Mouse (Mus musculus): ENCODE results near the gene Ahnak2. TPM values are rescaled to one million over a fixed set of nuclear protein-coding genes. Genes with fewer than 3 reads are reported as not detected.

The Ahnak2 gene
- polyA plus RNA-seq, 1 experiment from 2014 or later = 0.17 TPM

DNA sequence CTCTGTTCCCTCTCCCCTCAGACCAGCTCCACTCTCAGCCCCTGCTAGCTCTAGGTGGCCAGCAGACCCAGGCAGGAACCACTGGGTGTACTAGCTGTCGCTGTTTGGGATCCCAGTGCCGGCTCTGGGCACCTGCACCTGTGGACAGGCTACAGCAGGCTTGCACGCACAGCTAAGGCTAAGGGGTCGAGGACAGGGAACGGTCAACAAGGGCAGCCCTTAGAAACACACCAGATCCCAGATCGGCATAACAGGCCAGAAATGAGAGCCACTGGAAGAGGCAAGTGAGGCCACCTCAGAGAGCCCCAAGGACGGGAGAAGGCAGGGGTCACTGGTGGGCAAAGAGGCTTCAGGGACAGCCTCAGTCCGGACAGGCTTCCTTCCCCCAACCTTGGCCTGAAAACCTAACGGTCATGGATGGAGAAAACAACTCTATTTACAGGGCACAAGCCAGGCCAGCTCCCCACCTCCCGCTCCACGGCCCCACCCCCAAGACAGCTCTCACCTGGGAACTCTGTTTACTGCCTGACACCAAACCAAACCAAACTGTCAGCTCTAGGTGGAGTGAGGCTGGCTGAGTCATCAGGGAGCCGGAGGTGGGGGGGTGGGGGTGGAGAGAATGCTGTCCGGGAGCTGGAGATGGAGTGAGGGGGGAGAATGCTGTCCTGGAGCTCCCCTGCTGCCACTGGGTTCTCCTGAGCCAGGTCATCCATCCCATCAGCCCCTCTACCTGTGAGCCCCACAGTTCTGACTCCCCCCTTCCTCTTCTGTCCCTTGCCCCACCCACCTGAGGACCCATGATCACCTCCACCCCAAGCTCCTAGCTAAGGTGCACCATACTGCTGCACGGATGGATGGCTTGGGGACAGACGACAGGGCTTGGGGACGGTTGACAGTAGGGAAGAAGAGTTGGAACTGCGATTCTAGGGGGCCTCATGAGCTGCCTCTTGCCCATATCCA is 5.6 kb downstream of the Ahnak2 start:
- DNase-seq (ENCODE audit: low spot score) (no peak), ATAC-seq (ENCODE audit: insufficient number of reproducible peaks, low FRiP score, low TSS enrichment, low read depth) (no peak)
- peaks cover 7% of the 10 kb centered on the region; the same call in 1 of the 2 replicates for H3K4me1 ChIP-seq (ENCODE audit: control insufficient read depth, insufficient read depth, low read length)
- 40% methylated on average over 17 of the region's 17 CpGs for WGBS
- H3K36me3 ChIP-seq (ENCODE audit: control insufficient read depth, insufficient read depth, low read length) = no peaks in the 10 kb centered on the region
- H3K27me3 ChIP-seq (ENCODE audit: control insufficient read depth, insufficient read depth, low read length) = peaks cover 12% of the 10 kb centered on the region; the same call in 1 of the 2 replicates
- H3K9me3 ChIP-seq (ENCODE audit: control insufficient read depth, low read length) = no peaks in the 10 kb centered on the region
- H3K4me3 ChIP-seq (ENCODE audit: low read depth, low read length) = no peak overlapping the region
- H3K9ac ChIP-seq (ENCODE audit: low read length) = 0 out of 2 replicates have a peak overlapping the region, but pooled peaks have one; percentile 4
- H3K27ac ChIP-seq (replicated peaks; ENCODE audit: low read depth, low read length) = no peak overlapping the region
- H3K4me2 ChIP-seq (ENCODE audit: low read depth, severe bottlenecking) = no peak overlapping the region

DNA sequence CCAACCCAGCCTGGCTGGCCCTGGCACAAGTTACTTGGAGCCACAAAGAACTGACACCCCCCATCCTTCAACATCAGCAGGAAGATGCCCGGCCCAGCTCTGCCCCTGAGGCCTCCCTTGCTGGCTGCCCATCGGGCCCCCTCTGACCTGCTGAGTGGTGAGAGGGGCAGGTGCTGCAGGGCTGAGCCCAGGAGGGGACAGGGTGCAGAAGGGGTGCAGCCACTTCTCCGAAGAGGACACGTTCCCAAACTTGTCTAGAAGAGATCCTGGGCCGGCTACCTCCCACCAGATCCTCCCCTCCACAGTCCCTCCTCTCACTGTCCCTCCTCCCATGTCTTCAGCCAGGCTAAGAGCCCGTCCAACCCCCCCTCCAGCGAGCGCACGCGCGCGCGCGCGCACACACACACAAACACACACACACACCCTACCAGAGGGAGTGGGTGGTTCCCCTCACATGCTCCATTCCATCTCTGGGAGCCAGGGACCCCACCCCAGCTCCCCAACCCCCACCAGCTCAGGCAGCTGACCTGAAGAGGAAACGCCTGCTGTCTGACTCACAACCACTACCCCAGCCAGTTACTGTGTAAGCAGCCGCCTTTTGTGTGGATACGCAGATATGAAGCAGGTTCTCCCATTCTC is 6.9 kb downstream of the Ahnak2 start:
- H3K27me3 ChIP-seq (ENCODE audit: control insufficient read depth, insufficient read depth, low read length) = 0 out of 2 replicates have a peak, but pooled peaks cover 1% of the 10 kb centered on the region
- no peak overlapping the region for H3K9ac ChIP-seq (ENCODE audit: low read length)
- no peak overlapping the region for H3K27ac ChIP-seq (replicated peaks; ENCODE audit: low read depth, low read length)
- no peak for ATAC-seq (ENCODE audit: insufficient number of reproducible peaks, low FRiP score, low TSS enrichment, low read depth)
- no peaks in the 10 kb centered on the region for H3K36me3 ChIP-seq (ENCODE audit: control insufficient read depth, insufficient read depth, low read length)
- no peak overlapping the region for H3K4me3 ChIP-seq (ENCODE audit: low read depth, low read length)
- WGBS = 72% methylated on average over 18 of the region's 18 CpGs
- H3K4me2 ChIP-seq (ENCODE audit: low read depth, severe bottlenecking) = no peak overlapping the region
- H3K9me3 ChIP-seq (ENCODE audit: control insufficient read depth, low read length) = no peaks in the 10 kb centered on the region
- peaks cover 8% of the 10 kb centered on the region; the same call in 1 of the 2 replicates for H3K4me1 ChIP-seq (ENCODE audit: control insufficient read depth, insufficient read depth, low read length)
- DNase-seq (ENCODE audit: low spot score) = no peak

DNA sequence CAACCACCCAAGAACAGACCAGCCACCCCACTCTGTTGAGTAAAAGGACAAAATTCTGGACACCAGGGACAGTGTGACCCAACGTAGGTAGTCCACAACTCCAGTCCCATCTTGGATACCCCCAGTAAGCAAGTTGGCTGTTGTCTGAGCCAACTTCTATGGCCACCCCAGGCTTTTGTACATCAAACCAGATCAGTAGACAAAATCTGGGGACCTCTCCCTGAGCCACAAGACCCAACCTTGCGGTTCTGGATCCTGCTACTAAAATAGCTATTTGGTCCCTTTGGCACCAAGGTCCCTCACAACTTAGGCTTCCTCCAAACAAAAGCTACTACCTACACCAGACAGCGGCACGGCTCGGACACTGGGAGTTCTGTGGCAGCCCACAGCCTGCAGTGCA is 7.5 kb downstream of the Ahnak2 start:
- no peak overlapping the region for H3K27ac ChIP-seq (replicated peaks; ENCODE audit: low read depth, low read length)

DNA sequence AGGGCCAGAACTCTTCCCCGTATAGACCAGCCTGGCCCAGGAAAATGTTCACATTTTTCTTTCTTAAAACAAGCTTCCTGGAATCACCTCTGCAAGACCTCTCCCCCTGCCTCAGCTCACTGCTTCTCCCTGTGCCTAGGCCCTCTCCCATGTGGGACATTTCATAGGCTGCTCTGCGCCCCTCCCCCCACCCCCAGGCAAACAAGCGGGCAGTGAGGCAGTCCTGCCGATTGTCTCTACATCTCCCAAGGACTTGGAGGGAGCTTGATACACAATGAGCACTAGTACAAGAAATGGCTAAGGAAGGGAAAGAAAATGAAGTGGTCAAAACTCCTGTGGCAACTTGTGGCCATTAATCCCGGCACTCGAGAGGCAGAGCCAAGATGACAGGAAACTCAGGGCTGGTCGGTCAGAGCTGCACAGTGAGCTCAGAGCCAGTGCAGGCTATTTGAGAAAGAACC is 8.1 kb downstream of the Ahnak2 start:
- Histone ChIP-seq H3K9ac (ENCODE audit: low read length) (0 out of 2 replicates have a peak overlapping the region, but pooled peaks have one; percentile 27), H3K27ac (replicated peaks; ENCODE audit: low read depth, low read length) (no peak overlapping the region), H3K4me3 (ENCODE audit: low read depth, low read length) (no peak overlapping the region), H3K36me3 (ENCODE audit: control insufficient read depth, insufficient read depth, low read length) (no peaks in the 10 kb centered on the region), H3K9me3 (ENCODE audit: control insufficient read depth, low read length) (no peaks in the 10 kb centered on the region), H3K4me1 (ENCODE audit: control insufficient read depth, insufficient read depth, low read length) (peaks cover 9% of the 10 kb centered on the region; the same call in 1 of the 2 replicates), H3K4me2 (ENCODE audit: low read depth, severe bottlenecking) (no peak overlapping the region), H3K27me3 (ENCODE audit: control insufficient read depth, insufficient read depth, low read length) (no peaks in the 10 kb centered on the region)
- DNase-seq (ENCODE audit: low spot score) (no peak), ATAC-seq (ENCODE audit: insufficient number of reproducible peaks, low FRiP score, low TSS enrichment, low read depth) (no peak)
- WGBS = 30% methylated on average over 7 of the region's 7 CpGs

More for the DNA sequence above, 7.5 kb downstream of the Ahnak2 start:
- Histone ChIP-seq H3K9me3 (ENCODE audit: control insufficient read depth, low read length) (no peaks in the 10 kb centered on the region), H3K4me2 (ENCODE audit: low read depth, severe bottlenecking) (no peak overlapping the region), H3K36me3 (ENCODE audit: control insufficient read depth, insufficient read depth, low read length) (no peaks in the 10 kb centered on the region), H3K4me1 (ENCODE audit: control insufficient read depth, insufficient read depth, low read length) (peaks cover 9% of the 10 kb centered on the region; the same call in 1 of the 2 replicates), H3K27me3 (ENCODE audit: control insufficient read depth, insufficient read depth, low read length) (no peaks in the 10 kb centered on the region), H3K4me3 (ENCODE audit: low read depth, low read length) (no peak overlapping the region), H3K9ac (ENCODE audit: low read length) (no peak overlapping the region)
- ATAC-seq (ENCODE audit: insufficient number of reproducible peaks, low FRiP score, low TSS enrichment, low read depth) (no peak), DNase-seq (ENCODE audit: low spot score) (no peak)
- 93% methylated on average over 5 of the region's 5 CpGs for WGBS

DNA sequence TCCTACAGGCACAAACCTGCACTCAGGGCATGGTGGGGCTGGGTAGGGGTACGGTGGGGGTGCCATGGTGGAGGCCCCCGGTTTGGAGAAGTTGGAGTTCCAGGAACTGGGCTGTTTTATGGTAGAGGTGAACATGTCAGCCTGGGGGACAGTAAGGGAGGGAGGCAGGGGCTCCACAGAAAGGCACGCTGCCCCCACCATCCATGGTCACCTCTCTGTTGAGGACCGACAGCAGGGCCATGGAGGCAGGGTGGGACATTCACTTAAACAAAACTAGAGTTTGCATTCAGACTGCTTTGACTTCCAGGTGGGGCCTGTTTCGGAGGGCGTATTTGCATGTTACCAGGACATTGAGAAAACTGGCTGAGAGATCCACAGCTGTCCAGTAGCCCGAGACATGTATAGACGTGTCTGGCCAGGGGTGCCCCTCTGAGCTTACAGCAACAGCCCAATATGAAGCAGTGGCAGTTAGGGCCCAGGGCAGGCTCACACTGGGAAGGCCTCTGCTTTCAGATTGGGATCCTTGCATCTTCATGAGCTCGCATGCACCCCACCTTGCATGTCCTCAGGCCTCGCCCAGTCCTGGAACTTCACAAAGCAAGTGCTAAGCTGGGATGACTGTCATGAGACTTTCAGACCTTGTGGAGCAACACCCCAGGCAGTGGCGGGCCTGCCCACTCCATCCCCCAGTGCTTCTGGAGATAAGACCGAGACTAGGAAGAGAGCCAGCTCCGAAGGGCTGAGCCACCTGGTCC is 8.7 kb downstream of the Ahnak2 start:
- Histone ChIP-seq H3K36me3 (ENCODE audit: control insufficient read depth, insufficient read depth, low read length) (no peaks in the 10 kb centered on the region), H3K9me3 (ENCODE audit: control insufficient read depth, low read length) (no peaks in the 10 kb centered on the region), H3K4me2 (ENCODE audit: low read depth, severe bottlenecking) (no peak overlapping the region), H3K27me3 (ENCODE audit: control insufficient read depth, insufficient read depth, low read length) (no peaks in the 10 kb centered on the region), H3K4me1 (ENCODE audit: control insufficient read depth, insufficient read depth, low read length) (peaks cover 9% of the 10 kb centered on the region; the same call in 1 of the 2 replicates), H3K4me3 (ENCODE audit: low read depth, low read length) (no peak overlapping the region), H3K9ac (ENCODE audit: low read length) (0 out of 2 replicates have a peak overlapping the region, but pooled peaks have one; percentile 27), H3K27ac (replicated peaks; ENCODE audit: low read depth, low read length) (no peak overlapping the region)
- ATAC-seq (ENCODE audit: insufficient number of reproducible peaks, low FRiP score, low TSS enrichment, low read depth) (no peak), DNase-seq (ENCODE audit: low spot score) (no peak)
- WGBS = 69% methylated on average over 13 of the region's 13 CpGs

DNA sequence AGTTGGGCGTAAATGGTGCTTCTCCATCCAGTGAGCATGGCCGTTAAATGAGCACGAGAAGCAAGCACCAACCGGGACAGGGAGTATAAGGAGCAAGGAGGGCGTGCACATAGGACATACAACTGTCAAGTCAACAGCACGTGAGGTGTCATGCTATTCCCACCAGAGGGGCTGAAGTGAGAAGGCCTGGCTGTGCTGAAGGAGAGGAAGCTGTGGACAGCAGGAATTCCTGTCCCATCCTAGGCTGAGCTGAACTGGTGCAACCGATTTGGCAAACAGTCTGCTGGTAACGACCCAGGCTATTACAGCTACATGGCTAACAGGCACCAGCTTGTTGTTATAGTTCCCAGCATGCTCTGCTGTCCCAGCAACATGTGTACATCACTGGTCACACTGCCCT is 11.4 kb downstream of the Ahnak2 start:
- WGBS = 66% methylated on average over 8 of the region's 8 CpGs
- Histone ChIP-seq H3K4me1 (ENCODE audit: control insufficient read depth, insufficient read depth, low read length) (peaks cover 7% of the 10 kb centered on the region; the same call in 1 of the 2 replicates), H3K9me3 (ENCODE audit: control insufficient read depth, low read length) (no peaks in the 10 kb centered on the region), H3K4me2 (ENCODE audit: low read depth, severe bottlenecking) (no peak overlapping the region), H3K9ac (ENCODE audit: low read length) (no peak overlapping the region), H3K27ac (replicated peaks; ENCODE audit: low read depth, low read length) (no peak overlapping the region), H3K27me3 (ENCODE audit: control insufficient read depth, insufficient read depth, low read length) (no peaks in the 10 kb centered on the region), H3K36me3 (ENCODE audit: control insufficient read depth, insufficient read depth, low read length) (no peaks in the 10 kb centered on the region), H3K4me3 (ENCODE audit: low read depth, low read length) (no peak overlapping the region)
- no peak for DNase-seq (ENCODE audit: low spot score)
- no peak for ATAC-seq (ENCODE audit: insufficient number of reproducible peaks, low FRiP score, low TSS enrichment, low read depth)

DNA sequence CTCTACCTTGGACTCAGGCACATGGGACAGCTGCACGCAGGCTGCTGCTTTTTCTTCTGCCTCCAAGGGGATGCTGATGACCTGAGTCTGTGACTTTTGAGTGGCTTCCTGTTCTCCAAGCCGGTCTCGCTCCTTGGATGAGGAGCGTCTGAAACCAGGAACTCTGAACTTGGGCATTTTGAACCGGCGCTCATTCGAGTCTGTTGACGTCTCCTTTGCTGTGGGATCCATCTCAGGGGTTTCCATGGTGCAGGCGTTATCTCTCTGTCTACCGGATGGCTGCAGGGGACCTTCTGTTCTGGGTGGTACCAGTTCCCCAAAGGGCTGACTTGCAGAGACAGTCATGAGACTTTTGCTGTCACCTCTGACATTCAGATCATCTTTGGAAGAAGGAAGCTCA is 28.0 kb downstream of the Ahnak2 start:
- H3K36me3 ChIP-seq (ENCODE audit: control insufficient read depth, insufficient read depth, low read length) = no peaks in the 10 kb centered on the region

DNA sequence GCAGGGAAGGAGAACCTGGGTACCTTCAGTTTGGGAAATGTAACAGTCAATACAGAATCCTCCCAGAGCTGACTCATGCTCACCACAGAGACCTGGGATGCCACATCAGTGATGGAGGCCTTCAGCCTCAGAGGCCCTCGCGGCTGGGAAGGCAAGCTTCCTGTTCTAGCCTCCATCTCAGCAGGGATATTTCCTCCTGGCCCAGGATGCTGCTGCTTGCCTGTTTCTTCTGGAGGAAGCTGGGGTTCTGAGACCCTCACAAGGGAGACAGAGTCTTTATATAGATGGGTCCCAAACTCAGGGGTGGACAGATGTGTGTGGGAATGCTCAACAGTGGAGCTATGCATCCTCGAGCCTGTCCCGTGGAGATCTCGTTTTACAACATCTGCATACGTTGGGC is 28.4 kb downstream of the Ahnak2 start:
- WGBS = 85% methylated on average over 6 of the region's 6 CpGs

More for the DNA sequence above, 28.0 kb downstream of the Ahnak2 start:
- H3K4me1 ChIP-seq (ENCODE audit: control insufficient read depth, insufficient read depth, low read length) = no peaks in the 10 kb centered on the region
- H3K9ac ChIP-seq (ENCODE audit: low read length) = no peak overlapping the region
- DNase-seq (ENCODE audit: low spot score) = no peak
- ATAC-seq (ENCODE audit: insufficient number of reproducible peaks, low FRiP score, low TSS enrichment, low read depth) = no peak
- H3K4me3 ChIP-seq (ENCODE audit: low read depth, low read length) = no peak overlapping the region
- no peaks in the 10 kb centered on the region for H3K27me3 ChIP-seq (ENCODE audit: control insufficient read depth, insufficient read depth, low read length)
- no peaks in the 10 kb centered on the region for H3K9me3 ChIP-seq (ENCODE audit: control insufficient read depth, low read length)
- H3K4me2 ChIP-seq (ENCODE audit: low read depth, severe bottlenecking) = no peak overlapping the region
- 94% methylated on average over 10 of the region's 10 CpGs for WGBS
- H3K27ac ChIP-seq (replicated peaks; ENCODE audit: low read depth, low read length) = no peak overlapping the region

More for the DNA sequence above, 28.4 kb downstream of the Ahnak2 start:
- Histone ChIP-seq H3K4me3 (ENCODE audit: low read depth, low read length) (no peak overlapping the region), H3K4me1 (ENCODE audit: control insufficient read depth, insufficient read depth, low read length) (no peaks in the 10 kb centered on the region), H3K9ac (ENCODE audit: low read length) (no peak overlapping the region), H3K27me3 (ENCODE audit: control insufficient read depth, insufficient read depth, low read length) (no peaks in the 10 kb centered on the region), H3K4me2 (ENCODE audit: low read depth, severe bottlenecking) (no peak overlapping the region), H3K27ac (replicated peaks; ENCODE audit: low read depth, low read length) (no peak overlapping the region), H3K36me3 (ENCODE audit: control insufficient read depth, insufficient read depth, low read length) (no peaks in the 10 kb centered on the region), H3K9me3 (ENCODE audit: control insufficient read depth, low read length) (no peaks in the 10 kb centered on the region)
- DNase-seq (ENCODE audit: low spot score) (no peak), ATAC-seq (ENCODE audit: insufficient number of reproducible peaks, low FRiP score, low TSS enrichment, low read depth) (no peak)
